Mouse (Mus musculus) lung, adult 2 months (tissue): ENCODE data around the gene Lck. TPM values are rescaled to one million over a fixed set of nuclear protein-coding genes. Genes with fewer than 3 reads are reported as not detected.

ENCODE experiments used
- DNase-seq: peaks from one replicate; pipeline ENCODE4 v3.0.0; 2022
- H3K4me1 ChIP-seq: fragments of 200-500 bp; 2 replicates; pipeline ENCODE4 v1.6.1; 2011; ENCODE audit warnings: low read length; ENCODE audit not compliant: control insufficient read depth, insufficient read depth
- H3K4me3 ChIP-seq: fragments of 200-500 bp; replicated peaks from 2 replicates; pipeline ENCODE3; 2011; ENCODE audit warnings: low read depth, mild to moderate bottlenecking, control low read depth, low read length; ENCODE audit errors: extremely low read depth
- CTCF ChIP-seq: fragments of 200-500 bp; IDR thresholded peaks from 2 replicates; pipeline ENCODE4 v1.5.1; 2011; ENCODE audit warnings: mild to moderate bottlenecking, low read length, control low read depth; ENCODE audit not compliant: insufficient read depth
- POLR2A ChIP-seq: fragments of 200-500 bp; IDR thresholded peaks from 2 replicates; pipeline ENCODE4 v1.6.1; 2011; ENCODE audit warnings: low read depth, mild to moderate bottlenecking, control low read depth, low read length, borderline replicate concordance; ENCODE audit errors: extremely low read depth
- WGBS: fragments of 180-500 bp; shearing (Covaris S2); methylation state at CpG from one replicate; pipeline ENCODE4 v1.1.7; 2018; 5-methylcytosine and 5-hydroxymethylcytosine counted together
- polyA plus RNA-seq: library from polyadenylated mRNA; depleted of rRNA; stranded (reverse); fragments of >200 nt; gene quantifications from 2 replicates; pipeline ENCODE4 v1.2.3, GENCODE M21; 2012

Gene Lck
- polyA plus RNA-seq, 1 experiment = 11.8 TPM

DNA sequence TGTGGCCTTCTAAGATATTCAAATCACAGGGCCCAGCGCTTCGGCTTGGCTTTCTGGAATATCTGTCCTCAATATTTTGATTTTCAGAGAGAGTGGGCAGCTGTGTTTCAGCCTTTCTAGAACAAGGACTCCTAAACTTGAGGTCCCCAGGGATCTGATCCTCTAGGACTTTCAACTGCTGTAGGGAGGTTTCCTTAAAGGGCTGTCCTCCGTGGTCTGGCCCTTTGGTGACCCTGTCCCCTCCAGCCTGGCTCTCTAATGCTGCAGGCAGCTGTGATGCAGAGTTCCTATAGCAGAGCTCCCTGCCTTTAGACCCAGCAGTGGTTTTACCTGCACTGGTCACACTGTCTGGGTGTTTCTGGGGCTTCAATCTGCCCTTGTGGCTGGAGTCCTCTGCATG lies 43.2 kb upstream of the Lck start:
- DNase-seq = no peak
- no peak for TF ChIP-seq POLR2A
- TF ChIP-seq CTCF = no peak
- no peak overlapping the region for H3K4me3 ChIP-seq
- 88% methylated on average over 3 of the region's 3 CpGs for WGBS
- peaks cover 7% of the 10 kb centered on the region for H3K4me1 ChIP-seq

DNA sequence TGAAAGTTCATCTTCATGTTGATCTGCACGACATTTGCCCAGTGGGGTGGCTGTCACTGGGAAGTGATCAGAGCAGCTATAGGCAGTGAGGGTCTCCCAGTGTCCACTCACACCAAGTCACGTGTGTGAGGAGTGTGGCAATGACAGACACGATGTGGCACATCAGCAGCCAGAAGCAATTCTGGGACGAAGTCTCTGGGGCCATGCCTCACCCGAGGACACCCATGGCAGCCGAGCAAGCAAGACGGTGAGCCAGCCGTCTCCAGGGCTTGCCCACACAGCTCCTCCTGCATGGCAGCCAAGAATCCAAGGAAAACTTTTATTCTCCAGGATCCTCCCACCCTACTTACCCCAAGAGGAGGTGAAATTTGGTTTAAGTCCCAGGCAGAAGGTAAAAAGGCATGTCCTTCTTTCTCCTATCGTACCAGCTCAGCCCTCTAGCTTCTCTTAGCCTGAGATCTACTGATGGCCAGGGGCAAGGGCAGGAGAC lies 42.4 kb upstream of the Lck start:
- no peak overlapping the region for H3K4me3 ChIP-seq
- 89% methylated on average over 9 of the region's 9 CpGs for WGBS

DNA sequence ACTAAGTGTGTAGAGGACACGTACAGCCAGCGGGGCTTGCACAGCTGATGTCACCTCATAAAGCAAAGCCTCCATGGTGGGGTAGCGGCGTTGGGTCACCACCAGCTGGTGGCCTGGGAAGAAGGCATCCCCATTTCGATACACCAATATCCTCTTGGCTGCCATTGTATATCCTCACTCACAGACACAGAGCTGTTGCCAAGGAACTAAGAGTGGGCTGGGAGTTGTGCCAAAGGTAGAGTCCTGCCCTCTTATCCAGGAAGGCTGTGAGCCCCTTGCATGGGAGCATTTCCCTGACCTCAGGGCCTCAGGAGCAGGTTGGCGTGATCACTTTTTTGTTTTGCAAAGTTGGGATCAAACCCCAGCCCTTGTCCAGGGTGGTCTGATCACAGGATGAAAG lies 40.7 kb upstream of the Lck start, which contains the start of gene Dcdc2b:
TSS of gene Dcdc2b (minus strand) at position 165 of the 400 bp plus-strand sequence.
- WGBS = 63% methylated on average over 6 of the region's 6 CpGs
- Histone ChIP-seq H3K4me1 (no peaks in the 10 kb centered on the region), H3K4me3 (no peak within 1 kb of the TSS)
- DNase-seq = peak; percentile 62
- TF ChIP-seq CTCF = no peak
- no peak for TF ChIP-seq POLR2A

More for the DNA sequence above, 42.4 kb upstream of the Lck start:
- no peak for TF ChIP-seq CTCF
- no peak for TF ChIP-seq POLR2A
- peaks cover 6% of the 10 kb centered on the region for H3K4me1 ChIP-seq
- DNase-seq = no peak

DNA sequence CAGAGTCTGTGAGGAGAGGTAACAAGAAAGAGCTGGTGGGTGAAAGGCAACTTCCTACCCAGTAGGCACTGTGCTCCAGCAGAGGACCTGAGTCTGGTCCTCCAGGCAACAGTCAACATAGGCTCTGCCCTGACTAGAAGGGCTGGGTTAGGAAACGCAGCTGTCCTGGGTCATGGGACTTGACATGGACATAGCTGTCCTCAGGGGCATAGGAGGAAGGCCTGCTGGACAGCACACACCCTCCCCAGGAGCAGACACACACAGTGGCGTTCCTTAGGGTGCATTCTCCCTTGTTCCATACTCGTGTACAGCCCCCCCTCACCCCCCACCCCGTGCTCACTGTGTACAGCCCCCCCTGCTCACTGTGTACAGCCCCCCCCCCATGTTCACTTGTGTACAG lies 37.0 kb upstream of the Lck start:
- H3K4me1 ChIP-seq = no peaks in the 10 kb centered on the region
- WGBS = 56% methylated on average over 4 of the region's 4 CpGs

DNA sequence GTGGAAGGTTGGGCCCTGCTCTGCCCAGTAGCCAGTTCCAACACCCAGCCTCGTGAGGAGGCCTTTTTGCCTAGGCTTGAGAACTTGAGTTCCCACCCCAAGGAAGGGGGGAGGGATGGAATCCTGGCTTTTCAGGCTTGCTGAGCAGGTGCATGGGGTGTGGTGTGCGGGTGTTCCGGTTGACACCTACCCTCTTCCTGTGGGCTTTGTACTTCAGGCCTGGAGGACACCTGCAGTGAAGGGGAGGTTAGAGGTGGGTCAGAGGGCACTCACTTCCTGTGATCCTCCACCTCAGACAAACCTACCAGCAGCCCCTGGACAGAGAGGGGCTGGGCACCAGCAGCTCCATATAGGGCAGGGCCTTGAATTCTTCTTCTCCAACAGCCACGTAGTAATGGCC lies 36.6 kb upstream of the Lck start:
- WGBS = 66% methylated on average over 4 of the region's 4 CpGs
- Histone ChIP-seq H3K4me3 (no peak overlapping the region), H3K4me1 (no peaks in the 10 kb centered on the region)
- DNase-seq = no peak
- no peak for TF ChIP-seq CTCF
- TF ChIP-seq POLR2A = no peak

More for the DNA sequence above, 37.0 kb upstream of the Lck start:
- H3K4me3 ChIP-seq = no peak overlapping the region
- TF ChIP-seq CTCF (no peak), POLR2A (no peak)
- no peak for DNase-seq

DNA sequence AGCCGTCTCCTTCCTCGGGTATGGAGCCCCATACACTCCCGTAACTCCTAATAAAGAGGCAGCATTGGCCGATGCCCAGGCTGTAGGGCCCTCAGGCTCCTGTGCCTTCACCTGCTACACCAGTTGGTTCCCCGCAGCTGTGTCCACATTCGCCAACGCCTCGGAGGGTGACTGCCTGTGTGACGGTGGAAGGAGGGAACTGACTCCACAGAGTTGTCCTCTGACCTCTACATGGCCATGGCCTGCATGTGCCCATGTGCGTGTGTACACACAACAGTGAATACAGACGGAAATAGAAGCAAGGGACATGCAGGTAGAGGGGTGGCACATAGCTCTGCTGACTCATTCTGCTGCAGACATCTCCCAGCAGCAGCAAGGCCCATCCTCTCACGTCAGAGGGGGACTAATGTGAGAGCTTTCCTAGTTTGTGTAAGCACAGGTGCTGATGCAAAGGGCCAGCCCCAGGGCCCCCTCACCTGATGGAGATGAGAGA lies 35.7 kb upstream of the Lck start:
- 68% methylated on average over 12 of the region's 12 CpGs for WGBS
- DNase-seq = no peak
- TF ChIP-seq POLR2A (no peak), CTCF (no peak)
- Histone ChIP-seq H3K4me1 (no peaks in the 10 kb centered on the region), H3K4me3 (no peak overlapping the region)

DNA sequence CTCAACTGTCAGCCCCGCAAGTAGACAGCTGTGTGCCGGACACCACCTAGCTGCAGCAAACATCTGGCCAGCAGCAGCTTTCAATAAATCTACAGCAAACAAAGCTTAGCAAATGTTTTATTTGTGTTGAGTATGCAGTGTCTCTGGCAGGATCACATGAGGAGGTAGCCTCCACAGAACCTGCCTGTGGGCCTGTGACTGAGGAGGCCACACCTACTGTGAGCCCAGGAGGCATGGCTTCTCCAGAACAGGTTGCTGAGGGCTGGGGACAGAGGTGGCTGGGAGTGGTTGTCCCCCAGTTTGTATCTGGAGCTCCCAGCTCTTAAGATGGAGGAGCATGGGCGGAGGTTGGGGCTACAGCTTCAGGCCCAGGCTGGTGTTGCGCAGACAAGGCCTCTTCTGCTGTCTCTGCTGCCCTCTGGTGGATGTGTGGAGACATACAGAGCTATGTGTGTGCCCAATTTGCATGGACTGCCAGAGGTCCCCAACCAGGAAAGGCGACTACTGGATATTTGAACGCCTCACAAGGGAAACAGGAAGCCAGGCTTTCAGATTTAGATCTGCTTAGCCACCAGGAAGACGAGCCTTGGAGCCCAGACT lies 35.1 kb upstream of the Lck start:
- 27% methylated on average over 7 of the region's 7 CpGs for WGBS
- DNase-seq = peak; percentile 70
- Histone ChIP-seq H3K4me1 (no peaks in the 10 kb centered on the region), H3K4me3 (no peak overlapping the region)
- TF ChIP-seq CTCF (peak; percentile 99), POLR2A (peak; percentile 51; the same call in 1 of the 2 replicates)

DNA sequence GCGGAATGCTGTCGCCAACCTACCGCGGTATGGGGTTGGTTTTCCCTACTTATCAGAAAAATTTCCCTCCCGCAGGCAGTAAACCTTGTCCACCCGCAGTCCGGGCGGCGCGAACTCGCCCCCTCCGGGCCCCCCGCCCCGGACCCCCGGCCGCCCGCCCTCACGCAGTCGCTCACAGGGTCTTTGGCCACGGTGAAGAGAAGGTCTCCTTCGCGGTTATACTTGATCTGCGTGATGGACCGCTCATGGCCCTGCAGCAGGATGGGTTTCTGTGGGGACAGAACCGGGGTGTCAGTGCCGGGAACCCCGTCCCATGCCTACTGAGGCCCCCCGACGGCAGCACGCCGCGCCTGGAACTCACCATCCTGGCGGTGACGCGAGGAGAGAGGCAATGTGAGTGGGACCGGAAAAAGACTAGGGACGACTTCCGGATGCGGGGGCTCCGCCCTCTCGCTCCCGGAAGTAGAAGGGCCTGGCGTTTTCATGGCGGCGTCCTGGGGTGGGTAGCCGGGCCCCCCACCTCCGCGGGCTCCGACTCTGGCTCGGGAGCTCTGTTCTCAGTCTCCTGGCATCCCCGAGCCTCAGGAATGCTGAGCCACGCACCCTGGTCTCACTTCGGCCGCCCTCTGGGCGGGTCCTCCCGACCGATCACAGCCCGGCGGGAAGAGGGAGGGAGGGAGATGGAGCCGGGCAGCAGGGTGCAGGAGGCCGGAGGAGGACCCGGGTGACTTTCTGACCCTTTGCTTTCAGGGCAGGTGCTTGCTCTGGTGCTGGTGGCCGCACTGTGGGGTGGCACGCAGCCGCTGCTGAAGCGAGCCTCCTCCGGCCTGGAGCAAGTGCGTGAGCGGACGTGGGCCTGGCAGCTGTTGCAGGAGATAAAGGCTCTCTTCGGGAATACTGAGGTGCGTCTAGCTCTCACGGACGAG lies 27.1 kb upstream of the Lck start, which contains the start of the genes Eif3i and Tmem234:
TSS of gene Eif3i (minus strand) at position 416 of the 926 bp plus-strand sequence.
TSS of gene Tmem234 (plus strand) at position 436 of the 926 bp plus-strand sequence.
- under 1% methylated on average over 74 of the region's 74 CpGs for WGBS
- TF ChIP-seq CTCF = no peak
- TF ChIP-seq POLR2A = peak; percentile 85; the same call in 1 of the 2 replicates
- peak within 1 kb of the TSS; percentile 72 for H3K4me3 ChIP-seq
- peak; percentile 83 for DNase-seq
- H3K4me1 ChIP-seq = peaks cover 4% of the 10 kb centered on the region; the same call in 1 of the 2 replicates

DNA sequence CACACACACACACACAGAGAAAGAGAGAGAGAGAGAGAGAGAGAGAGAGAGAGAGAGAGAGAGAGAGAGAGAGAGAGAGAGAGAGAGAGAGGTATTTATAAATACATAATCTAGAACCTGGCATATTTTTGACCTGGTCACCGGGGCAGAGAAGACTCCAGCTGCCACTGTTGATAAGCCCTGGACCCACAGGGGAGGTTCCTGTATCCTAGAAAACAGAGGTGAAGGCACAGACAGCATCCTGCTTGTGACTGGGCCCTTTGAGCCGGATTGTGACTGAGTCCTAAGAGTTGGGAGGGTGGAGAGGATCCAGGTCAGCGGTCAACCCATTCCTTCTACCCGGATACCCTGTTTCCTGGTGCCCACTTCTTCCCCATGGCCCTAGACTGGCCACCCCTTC lies 15.4 kb upstream of the Lck start:
- Histone ChIP-seq H3K4me3 (no peak overlapping the region), H3K4me1 (no peaks in the 10 kb centered on the region)
- WGBS = 70% methylated on average over 4 of the region's 4 CpGs
- no peak for DNase-seq
- TF ChIP-seq POLR2A (no peak), CTCF (no peak)
